Mouse (Mus musculus) heart, postnatal 14 days (tissue): ENCODE measurements around the gene Ppp1r12b. TPM values are rescaled to one million over a fixed set of nuclear protein-coding genes. Genes with fewer than 3 reads are reported as not detected.

ENCODE experiments used
- DNase-seq, 2 experiments: peaks; one replicate each; pipeline ENCODE4 v3.0.0; 2021 to 2022
- intact Hi-C: fragments of 180-260 bp; cut with DNase I; formaldehyde crosslinking; loops from one replicate; pipeline ENCODE4 v1.15.1; 2025
- total RNA-seq, 2 experiments: library from RNA; stranded (reverse); gene quantifications; 2 replicates each; pipeline ENCODE4 v1.2.3; 2021

Ppp1r12b gene
- total RNA-seq, 2 experiments from 2014 or later, result 140 to 142 TPM

DNA sequence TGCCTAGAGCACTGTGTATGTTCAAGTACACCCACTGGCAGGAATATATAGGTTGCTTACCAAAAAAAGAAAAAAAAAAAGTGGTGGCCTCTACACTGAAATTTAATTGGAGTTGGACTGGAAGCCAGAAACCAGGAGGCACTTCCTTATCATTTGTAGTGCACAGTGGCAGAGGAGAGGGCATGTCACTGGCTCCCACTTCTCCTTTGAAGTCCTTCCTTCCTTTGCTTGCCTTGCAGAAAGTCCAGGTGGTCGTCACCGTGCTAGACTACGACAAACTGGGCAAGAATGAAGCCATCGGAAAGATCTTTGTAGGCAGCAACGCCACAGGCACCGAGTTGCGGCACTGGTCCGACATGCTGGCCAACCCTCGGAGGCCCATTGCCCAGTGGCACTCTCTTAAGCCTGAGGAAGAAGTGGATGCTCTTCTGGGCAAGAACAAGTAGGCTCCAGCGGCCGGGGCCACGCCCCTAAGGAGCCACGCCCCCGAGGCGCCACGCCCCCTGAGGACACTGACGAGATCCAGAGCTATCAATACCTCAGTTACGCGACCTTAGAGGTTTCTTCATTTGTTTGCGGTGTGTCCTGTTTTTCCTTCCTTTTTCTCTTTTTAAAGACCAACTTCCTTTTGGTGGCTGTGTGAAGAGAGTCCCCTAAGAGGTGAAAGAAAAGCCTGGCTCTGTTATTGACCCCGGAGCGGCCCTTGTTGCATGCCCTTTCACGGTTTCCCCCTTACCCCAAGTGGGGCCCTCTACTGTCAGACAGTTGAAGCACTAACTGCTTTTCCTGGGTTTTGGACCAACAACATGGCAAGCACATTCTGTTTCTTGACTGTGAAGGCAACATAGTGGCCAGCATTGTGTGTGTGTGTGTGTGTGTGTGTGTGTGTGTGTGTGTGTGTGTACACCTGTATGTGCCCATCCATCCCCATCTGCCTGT is 208.2 kb downstream of the Ppp1r12b start:
- intact Hi-C loops, result no loop called here
- DNase-seq, result peak; percentile 47 to 63

DNA sequence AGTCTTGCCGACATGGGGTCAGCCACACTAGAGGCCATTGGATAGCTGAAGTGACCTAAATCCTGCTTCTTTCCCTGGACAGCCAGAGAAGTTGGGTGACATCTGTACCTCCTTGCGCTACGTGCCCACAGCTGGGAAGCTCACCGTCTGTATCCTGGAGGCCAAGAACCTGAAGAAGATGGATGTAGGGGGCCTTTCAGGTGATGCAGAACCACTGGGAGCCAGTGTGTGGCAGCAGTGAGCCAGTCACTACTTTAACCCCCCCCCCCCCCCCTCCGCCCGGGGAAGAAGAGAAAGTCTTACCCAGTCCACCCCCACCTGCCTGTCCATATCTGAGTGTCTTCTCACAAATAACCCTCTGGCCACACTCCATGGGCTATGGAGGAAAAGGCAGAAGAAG is 210.1 kb downstream of the Ppp1r12b start:
- intact Hi-C loops, result loop anchor here (2.0 kb wide), 1 partner anchor 87 kb away; no protein-coding TSS in a partner anchor
- peak; percentile 41 to 64 for DNase-seq

DNA sequence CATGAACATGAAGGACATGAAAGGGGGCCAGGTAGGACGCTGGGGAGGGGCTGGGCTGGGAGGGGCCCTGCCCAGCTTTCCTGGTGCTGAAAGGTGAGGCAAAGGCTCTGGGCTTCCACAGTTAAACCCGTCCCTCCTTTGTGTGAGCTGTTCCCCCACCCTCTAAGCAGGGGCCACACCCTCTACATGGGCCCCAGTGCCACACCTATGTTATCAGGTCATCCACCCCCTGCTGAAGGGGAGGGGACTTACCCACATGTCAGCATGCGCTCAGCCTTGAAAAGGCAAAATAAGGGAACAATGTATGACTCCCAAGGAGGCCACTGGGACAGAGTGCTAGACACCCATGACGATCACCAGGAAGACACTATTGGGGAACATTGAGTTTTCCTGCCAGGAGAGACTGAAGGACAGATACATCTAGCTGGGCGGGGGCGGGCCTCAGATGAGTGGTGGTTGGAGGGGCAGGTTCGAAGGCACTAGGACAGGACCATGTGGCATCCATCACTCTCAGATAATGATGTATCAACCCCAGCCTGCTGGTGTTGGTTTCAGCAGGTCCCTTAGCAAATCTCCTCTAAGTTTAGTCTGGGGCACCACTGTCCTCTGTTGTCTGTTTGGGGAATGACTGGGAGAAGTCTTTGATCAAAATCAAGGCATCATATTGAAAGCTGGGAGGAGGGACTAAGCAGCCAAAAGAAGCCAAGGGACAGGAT is 213.6 kb downstream of the Ppp1r12b start:
- intact Hi-C loops, result no loop called here
- DNase-seq, result no peak

DNA sequence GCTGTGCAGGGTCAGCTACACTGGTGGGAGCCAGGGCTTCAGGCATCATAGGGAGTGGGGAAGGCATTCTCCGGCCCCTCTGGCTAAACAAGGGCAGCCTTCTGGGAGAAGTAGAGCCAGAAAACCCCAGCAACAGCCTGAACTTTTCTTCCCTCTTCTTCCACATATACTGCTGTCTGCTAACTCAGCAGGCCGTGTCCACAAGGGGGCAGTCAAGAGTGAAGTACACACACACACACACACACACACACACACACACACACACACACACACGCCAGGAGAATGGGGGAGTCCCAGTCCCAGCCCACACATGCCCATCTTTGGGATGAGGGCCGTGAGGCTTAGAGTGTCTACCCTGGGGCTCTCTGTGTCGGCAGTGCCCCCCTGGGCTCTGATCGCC is 214.3 kb downstream of the Ppp1r12b start:
- peak in 1 of 2 experiments; percentile 49 for DNase-seq
- intact Hi-C loops, result no loop called here

DNA sequence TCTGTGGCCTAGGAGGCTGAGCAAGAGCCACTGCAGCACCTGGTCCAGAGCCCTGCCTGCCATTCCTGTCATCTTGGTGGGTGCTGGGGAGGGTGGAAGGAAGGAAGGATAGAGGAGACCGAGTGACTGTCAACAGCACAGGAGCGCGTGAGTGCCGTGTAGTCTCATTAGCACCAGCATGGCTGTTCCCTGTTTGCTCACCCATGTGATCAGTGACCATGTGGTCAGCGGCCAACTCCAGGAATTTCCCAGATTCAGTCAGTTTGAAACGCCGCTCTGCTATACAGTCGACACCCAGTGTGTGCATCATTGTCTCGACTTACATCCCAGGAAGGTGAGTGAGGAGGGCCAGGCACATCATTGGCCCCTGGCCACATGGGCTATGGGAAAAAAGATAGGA is 218.3 kb downstream of the Ppp1r12b start:
- DNase-seq, result no peak
- intact Hi-C loops, result no loop called here

DNA sequence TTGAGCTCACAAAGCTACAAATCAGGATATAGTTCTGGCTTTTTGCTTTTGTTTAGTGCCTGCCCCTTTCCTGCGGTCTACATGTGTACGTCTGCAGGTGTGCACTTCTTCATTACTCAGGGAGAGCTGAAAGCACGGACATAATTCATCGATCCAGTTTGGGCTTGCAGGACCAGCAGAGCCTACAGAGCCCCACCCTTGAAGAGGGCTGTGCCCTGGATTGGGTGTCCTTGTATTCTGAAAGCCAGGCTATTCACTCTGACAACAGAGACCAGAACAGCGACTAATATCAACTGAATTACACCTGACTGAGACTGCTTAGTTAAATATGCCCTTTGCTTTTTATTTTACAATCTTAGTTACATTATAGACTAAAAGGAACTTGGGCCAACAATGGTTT is 222.1 kb downstream of the Ppp1r12b start:
- intact Hi-C loops, result no loop called here
- no peak for DNase-seq

DNA sequence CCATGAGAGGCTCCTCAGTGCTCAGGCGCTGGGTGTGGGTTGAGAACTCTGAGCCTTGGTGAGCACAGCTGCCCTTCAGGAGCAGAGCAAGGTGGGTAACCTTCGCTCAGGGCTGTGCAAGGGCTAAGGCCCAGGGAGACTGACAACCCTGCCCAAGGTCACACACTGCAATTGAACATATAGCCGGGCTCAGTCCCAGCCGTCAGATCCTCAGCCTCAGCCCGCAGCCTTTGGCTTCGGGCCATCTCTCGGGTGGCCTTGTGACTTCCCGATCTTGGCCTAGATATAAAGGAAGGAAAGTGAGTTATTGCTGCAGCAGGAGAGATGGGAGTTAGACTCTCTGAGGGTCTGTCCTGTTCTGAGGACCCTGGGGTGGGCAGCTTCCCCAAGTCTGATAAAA is 228.5 kb downstream of the Ppp1r12b start:
- intact Hi-C loops, result loop anchor here (5.0 to 10.0 kb wide), 3 partner anchors 100 to 238 kb away; partner anchors contain the start of gene Ube2t
- DNase-seq, result no peak

DNA sequence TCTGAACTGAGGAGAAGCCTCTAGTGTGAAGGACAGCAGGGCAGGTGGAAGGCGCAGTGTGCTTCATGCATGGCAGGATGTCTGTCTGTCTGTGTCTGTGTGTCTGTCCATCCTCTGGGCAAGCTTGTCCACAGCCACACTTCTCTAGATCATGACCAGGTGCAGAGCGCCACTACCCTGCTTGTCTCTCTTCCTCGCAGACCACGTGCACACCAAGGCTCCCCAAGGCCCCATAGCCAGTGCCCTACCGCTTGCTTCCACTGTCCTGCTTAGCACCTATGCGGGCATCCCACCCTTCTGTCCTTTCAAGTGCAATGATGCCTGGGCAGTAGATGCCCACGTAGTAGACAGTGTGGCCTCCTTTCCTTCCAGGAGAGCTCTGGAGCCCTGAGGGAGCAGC is 229.3 kb downstream of the Ppp1r12b start:
- intact Hi-C loops, result loop anchor here (5.0 to 10.0 kb wide), 3 partner anchors 101 to 238 kb away; partner anchors contain the start of gene Ube2t
- no peak for DNase-seq

DNA sequence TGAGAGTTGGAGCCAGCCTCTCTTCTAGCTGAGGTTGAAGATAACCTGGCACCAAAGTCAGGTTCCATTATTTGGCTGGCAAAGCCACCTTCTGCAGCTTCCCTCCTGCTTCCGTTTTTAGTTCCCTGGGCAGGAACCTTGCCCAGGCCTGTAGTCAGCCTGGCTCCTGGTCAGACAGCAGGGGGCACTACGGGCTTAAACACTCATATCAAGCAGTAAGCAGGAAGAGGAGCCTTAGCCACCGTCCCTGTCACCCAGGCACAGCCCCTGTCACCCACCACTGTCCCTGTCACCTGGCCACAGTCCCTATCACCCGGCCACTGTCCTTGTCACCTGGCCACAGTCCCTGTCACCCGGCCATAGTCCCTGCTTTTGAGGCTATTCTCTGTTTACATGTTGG is 230.5 kb downstream of the Ppp1r12b start:
- intact Hi-C loops, result loop anchor here (5.0 to 10.0 kb wide), 3 partner anchors 102 to 240 kb away; partner anchors contain the start of gene Ube2t
- peak; percentile 64 to 72 for DNase-seq

DNA sequence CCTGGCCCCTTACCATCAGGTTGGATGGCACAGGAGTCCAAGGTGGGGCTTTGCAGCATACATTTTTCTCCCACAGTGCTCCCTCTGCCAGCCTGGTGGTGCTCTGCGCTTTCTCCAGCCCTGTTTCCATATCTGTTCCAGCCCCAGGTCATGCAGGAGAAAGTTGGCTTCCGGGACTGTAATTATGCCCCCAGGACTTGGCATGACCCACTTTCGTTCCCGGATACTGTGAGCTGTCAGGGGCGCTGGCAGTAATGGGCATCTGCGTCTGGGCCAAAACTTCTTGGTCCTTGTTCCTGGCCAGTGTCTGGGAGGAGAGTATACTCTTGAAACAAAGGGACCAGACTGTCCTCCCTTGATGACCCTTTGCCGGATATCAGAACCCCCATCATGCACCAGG is 232.9 kb downstream of the Ppp1r12b start:
- intact Hi-C loops, result loop anchor here (10.0 kb wide), 1 partner anchor 242 kb away; the partner anchor contains the start of gene Ube2t
- DNase-seq, result no peak

DNA sequence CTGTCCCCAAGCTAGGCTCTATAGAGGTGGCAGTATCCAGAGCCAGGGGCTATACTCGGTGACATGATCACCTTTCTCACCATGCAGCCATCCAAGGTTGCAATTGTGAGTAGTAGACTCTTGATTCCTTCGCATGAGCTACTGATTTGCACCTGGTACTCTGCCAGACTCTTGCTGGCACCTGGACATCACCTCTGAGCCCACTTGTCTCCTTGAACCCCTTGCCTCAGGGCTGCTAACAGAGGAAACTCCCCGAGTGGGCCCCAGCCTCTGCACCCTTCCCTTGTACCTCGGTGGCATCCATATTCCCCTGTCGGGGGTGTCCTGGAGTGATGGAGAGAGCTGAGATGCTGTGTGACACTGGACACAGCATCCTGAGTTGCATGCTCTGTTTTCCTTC is 234.3 kb downstream of the Ppp1r12b start:
- no peak for DNase-seq
- intact Hi-C loops, result loop anchor here (10.0 kb wide), 1 partner anchor 243 kb away; the partner anchor contains the start of gene Ube2t

DNA sequence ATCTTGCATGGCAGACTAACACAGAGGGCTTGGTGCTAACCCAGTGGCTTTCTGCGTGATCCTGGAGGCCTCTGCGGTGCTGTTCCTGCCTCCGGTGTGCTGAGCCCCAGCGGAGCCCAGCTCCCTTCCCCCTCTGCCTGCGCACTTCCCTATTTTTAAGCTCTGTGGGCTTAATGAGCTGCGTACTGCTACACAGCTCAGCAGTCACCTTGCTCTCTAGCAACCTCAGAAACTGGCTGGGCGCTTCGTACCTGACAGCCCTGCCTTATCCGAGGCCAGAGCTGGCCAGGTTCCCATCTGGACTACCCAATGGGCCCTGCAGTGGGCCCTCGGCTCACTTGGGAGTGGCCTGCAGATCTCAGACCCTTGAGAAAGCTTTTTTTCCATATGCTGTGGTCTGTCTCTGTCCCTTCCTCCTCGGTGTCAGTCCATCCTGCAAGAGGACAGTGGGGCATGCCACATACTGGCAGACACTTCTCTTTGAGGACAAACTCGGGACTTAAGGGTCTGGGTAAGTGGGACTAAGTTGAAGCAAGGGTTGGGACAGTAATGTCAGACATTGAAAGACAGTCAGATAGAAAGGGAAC is 235.9 kb downstream of the Ppp1r12b start:
- intact Hi-C loops, result loop anchor here (10.0 kb wide), 1 partner anchor 245 kb away; the partner anchor contains the start of gene Ube2t
- peak in 1 of 2 experiments; percentile 17 for DNase-seq

DNA sequence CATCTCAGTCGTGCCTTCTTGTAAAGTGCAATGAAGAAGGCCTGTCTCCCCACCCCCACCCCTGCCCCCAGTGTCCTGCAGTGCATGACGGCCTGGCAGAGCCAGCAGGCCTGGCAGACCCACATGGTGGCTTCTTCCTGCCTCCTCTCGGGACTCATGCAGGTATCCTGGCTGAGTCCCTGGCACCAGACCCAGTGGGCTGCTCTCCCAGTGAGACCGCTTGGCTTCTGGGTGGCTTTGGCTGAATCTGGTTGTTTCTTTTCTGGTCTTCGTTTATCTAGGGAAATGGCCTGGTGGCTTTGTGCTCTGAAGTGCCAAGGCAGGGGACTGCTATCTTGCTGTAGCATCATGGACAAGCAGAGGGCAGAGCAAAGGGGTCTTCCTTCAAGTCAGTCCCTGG is 240.7 kb downstream of the Ppp1r12b start:
- DNase-seq, result no peak
- intact Hi-C loops, result no loop called here

DNA sequence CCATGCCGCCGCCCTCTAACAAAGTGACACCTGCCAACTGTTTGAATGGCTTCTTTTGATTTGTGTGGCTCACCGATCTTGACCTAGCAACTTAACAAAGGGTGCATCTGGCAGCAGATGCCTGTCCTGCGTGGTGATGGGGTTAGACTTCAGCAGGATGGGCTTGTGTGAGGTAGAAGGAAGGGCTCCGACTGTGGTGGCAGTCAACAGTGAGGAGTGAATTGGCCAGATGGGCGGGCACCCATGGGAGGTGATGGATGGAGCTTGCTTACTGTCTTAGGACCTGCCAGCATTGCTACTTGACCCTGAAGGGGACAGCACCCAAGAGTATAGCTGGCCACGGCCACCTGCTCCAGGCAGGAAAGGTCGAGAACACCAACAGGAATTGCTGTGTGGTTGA is 241.6 kb downstream of the Ppp1r12b start:
- intact Hi-C loops, result no loop called here

DNA sequence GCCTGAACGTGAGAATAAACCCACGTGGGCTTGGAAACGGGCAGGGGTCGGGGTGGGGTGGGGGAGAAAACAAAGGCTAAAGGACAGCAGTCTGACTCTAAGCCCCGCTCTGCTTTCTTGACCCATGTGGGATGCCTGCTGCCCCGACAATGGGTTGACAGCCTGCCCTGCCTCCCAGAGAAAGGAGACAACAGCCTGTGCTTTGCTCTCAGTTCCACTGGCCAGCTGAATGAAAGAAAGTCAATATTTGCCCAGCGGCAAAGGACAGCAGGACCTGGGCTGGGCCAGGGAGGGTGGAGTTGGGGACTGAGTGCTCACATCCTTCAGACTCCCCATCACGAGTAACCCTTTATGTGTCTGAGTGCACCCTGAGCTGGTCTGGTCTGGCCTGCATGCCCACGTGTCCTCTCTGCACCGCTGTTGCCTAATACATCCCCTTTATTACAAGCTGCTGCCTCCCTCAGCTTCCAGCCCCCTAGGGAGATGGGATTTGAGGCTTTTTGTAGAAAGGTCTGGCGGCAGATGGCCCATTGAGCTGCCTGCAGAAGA is 242.2 kb downstream of the Ppp1r12b start:
- no peak for DNase-seq
- intact Hi-C loops, result no loop called here

More for the DNA sequence above, 241.6 kb downstream of the Ppp1r12b start:
- no peak for DNase-seq

DNA sequence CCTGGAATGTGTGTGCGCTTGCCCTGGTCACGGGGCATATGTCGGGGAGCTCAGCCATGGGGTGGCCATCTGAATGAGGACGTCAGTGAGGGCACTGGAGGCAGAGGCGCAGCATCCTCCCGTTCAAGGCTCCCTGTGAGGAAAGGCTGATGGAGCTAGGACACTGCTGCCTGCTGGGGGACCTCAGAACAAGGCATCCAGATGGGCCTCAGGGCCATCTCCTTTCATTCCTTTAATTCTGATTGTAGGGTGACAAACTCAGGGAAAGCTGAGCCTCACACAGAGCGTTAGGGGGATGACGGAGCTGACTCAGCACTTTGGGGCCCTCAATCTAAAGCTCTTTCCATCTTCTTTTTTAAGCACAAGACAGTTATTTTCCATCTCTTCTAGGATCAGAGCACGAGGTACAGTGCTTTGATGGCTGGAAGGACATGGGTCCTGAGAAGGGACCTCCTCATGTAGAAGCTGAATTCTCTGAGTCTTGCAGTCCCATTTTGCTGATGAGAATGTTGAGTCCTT is 242.9 kb downstream of the Ppp1r12b start:
- intact Hi-C loops, result no loop called here
- no peak for DNase-seq

DNA sequence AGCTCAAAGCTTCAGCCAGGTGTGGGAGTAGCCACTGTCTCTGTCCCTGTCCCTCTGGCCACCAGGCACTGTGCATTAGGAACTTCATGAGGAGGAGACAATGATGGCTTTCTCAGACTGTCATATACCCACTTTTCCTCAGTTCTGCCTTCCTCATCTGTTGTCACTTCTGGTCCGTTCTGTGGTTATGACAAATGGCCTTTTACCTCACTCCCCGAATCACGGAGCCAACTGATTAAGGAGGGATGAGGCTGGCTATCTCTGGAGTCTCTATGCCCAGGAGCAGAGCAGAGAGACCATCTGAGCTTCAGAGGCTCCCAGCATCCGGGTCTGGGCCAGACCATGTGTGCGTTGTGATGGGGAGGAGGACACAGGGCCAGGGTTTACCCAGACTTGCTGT is 244.1 kb downstream of the Ppp1r12b start:
- no peak for DNase-seq
- intact Hi-C loops, result no loop called here

DNA sequence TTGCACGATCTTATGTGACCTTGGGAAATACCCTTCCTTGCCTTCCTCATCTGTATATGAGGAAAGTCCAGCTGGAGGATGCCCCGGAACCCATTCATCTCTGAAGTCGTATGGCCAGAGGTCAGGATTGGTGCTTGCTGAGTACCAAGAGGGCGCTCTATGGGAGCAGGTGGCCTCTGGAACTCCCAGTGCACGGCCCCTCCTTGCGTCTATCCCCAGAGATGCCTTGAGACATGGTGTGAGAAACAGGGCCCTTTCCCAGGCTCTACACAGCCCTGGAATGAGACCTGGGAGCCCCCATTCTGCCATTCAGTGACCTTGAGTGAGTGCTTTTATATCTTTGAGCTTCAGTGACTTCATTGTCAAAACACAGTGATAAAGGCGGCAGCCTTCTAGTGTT is 244.7 kb downstream of the Ppp1r12b start:
- no peak for DNase-seq
- intact Hi-C loops, result no loop called here

DNA sequence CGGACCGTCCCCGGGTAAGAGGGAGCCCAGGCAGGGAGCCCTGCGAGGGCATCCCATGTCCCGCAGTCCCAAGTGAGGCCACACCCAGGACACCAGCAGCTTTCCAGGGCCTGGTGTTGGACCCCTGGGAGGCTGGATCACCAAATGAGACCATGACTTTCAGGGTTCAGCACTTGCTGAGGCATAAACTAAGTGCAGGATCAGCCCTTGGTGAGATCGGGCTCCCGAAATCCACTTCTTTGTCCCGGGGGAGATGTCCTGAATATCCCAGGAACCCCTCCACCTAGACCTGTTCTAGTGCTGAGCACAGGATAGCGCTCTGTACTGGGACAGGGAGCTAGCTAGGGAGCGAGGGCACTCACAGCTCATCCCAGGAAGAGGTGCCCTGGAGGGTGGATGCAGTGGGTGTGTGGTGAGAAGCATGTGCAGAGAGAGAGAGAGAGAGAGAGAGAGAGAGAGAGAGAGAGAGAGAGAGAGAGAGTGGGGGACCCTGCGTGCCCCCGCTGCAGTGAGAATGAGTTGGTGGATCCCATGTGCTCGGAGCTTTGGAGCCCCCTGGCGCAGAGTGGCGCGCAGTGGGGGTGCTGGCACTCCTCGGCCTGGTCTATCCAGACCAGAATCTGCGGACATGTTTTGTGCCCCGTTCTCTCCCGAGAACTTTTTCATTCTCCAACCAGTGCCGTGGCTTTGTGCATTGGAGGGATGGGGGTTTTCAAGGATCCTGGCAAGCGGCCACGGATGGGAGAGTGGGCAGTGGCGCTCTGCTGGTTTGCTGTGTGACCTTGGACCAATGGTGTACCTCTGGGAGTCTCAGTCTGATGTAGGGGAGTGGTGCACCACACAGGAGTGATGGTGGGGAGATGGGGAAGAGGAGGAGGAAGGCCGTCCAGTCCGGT is 246.1 kb downstream of the Ppp1r12b start:
- intact Hi-C loops, result no loop called here

More for the DNA sequence above, 246.1 kb downstream of the Ppp1r12b start:
- no peak for DNase-seq
